Mouse (Mus musculus) fat pad, adult 2 months (tissue): ENCODE data around the gene Tmco4.

Experiments used
- DNase-seq: peaks from one replicate; pipeline ENCODE4 v3.0.0-alpha.2; 2011; ENCODE audit warnings: low read depth, low spot score; ENCODE audit errors: extremely low read depth

The Tmco4 gene

DNA sequence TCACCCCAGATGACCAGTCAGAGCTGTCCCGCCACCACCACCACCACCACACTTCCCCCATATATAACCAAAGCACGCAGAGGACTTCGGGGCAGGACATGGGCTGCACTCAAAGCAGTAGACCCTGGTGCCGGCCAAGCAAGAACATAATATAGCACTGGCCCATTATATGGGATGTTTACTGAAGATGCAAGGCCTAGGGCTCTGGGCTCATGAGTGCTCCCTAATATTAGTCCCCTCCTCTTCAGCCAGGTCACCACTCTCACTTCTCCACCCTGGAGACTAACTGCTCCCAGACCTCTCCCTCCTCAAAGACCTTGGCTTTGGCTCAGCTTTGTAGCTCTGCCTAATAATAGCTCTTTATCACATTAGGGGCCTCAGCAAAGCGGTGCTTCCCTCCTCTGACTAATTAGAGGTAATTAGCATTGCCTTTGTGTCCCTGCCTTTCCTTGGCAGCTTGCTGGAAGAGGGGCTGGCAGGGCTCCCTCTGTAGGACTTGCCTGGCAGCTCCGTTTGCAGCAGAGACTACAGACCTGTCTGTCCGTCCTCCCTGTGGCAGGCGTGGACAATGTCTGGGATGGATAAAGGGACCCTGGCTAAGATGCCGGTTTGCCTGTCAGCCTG is 81.7 kb downstream of the Tmco4 start:
- no peak for DNase-seq

- DNase-seq = no peak
Observed at GRCm38 (mm10) chr4:139055336-139055735, 82.6 kb downstream of the Tmco4 start.

DNA sequence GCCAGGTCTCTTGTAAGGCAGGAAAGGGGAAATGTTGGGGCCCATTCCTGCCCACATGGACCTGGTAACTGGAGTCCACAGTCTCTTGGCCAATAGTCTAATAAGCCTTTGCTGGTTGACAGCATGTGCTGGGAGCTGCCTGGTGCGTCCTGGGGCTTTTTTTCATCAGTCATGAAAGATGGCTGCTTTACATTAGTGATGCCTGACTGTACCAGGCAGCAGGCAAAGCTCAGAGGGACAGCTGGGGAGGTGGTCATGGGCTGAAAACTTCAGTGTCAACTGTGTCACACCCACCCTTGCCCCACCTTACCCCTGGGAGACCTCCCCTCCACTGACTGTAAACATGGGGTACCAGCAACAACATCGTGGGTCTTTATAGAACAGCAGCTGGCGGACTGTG is 83.1 kb downstream of the Tmco4 start:
- no peak for DNase-seq

DNA sequence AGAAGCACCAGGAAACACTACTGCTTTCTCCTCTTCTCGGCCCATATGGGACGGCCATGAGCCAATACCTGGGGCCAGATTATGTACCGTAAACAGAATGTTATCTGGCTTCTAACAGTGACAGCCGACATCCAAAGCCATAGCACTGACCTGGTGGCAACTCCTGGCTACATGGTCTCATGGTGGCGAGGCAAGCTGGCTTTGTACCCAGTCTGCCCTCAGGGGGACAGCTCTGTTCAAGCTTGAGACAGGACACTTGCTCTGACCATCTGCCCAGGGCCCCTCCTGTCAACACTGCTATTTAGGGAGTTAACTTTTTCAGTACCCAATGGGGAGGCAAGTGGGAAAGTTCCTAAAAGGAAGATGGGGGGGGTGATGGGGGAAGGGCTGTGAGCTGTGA is 84.6 kb downstream of the Tmco4 start:
- DNase-seq = no peak

DNA sequence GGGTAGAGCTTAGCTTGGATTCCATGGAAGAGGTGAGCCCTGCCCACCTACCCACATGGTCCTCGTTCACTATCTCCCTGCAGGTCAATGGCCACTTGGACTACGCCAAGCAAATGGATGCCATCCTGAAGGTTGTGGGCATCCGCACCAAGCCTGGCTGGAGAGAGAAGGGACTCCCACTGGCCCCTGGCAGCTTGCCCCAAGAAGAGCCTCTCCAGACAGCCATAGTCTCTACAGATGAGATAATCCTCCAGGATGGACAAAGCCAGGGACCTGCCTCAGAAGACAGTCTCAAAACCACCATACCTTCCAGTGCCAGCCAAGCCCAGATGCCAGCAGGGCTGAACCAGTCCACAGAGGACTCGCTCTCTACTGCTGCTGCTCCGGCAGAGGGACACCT is 85.3 kb downstream of the Tmco4 start:
- no peak for DNase-seq

DNA sequence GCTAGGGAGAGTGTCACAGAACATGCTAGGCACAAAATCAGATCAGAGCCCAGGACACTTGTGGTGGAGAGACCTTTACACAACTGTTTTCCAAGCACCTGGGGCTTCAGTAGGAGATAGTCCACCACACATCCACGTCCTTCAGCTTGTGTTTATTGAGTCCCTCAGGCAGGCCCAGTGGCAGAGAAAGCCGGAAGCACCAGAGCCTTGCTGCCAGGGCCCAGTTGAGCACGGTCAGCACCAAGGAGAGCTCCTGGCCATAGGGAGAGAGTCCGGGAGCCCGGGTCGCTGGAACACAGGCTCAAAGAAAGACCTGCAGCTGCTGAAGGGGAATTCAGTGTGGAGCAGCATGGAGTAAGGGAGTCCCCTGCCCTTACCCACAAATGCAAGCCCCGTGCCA is 86.9 kb downstream of the Tmco4 start:
- no peak for DNase-seq

DNA sequence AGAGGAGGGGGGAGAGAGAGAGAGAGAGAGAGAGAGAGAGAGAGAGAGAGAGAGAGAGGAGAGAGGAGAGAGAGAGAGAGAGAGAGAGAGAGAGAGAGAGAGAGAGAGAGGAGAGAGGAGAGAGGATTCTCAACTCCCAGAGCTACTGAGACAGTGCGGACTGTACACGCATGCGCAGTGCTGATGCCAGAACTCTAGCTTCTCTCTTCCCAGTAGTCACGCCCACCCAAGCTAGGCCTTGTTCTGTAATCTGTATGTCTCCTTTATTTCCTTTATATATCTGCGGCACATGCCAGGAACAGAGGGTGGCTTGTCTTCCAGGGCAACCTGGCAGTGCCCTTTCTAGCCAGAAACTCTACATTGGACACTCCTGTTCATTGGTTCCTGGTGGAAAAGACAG is 92.1 kb downstream of the Tmco4 start:
- no peak for DNase-seq

- DNase-seq = no peak
Observed at GRCm38 (mm10) chr4:139068287-139068686, 95.6 kb downstream of the Tmco4 start.

DNA sequence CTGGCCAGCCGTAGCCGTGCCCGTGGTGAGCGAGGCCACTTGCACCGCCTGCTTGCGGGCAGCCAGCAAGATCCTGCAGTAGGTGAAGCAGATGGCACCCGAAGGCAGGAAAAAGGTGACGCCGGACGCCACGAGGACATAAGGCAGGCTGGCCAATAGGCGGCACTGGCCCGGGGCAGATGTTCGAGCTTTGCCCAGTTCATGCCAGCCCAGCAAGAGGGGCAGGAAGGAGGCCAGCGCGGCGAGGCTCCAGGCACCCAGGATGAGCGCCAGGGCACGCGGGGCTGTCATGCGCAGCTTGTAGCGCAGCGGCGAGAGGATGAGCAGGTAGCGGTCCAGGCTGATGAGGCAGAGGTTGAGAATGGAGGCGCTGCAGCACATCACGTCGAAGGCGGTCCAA is 101.4 kb downstream of the Tmco4 start:
- no peak for DNase-seq

- DNase-seq = no peak
Observed at GRCm38 (mm10) chr4:139075041-139075711, 102.5 kb downstream of the Tmco4 start, which contains the start of gene Htr6. Htr6 (minus strand) TSS chr4:139075570.

GRCm38 (mm10) chr4:139075915-139076314 is 103.2 kb downstream of the Tmco4 start:
- no peak for DNase-seq

- DNase-seq = no peak
Observed at GRCm38 (mm10) chr4:139078313-139078712, 105.6 kb downstream of the Tmco4 start.

- no peak for DNase-seq
Observed at GRCm38 (mm10) chr4:139078726-139079125, 106.0 kb downstream of the Tmco4 start.

DNA sequence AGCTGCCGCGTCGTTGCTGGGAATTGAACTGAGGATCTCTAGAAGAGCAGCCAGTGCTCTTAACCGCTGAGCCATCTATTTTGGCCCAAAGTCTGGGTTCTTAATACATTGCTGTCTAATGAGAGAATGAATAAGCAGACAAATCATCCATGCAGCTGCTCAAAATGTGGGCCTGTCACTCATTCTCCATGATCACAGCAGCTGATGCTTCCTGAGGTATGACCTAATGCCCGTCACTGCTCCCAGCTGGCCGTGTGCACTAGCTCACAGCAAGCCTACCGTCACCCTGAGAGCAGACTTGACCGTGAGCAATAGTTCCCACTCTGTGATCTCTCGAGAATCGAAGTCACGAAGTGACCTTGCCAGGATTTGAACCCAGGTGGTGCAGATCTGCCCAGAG is 106.8 kb downstream of the Tmco4 start:
- DNase-seq = no peak

GRCm38 (mm10) chr4:139080259-139080658 is 107.6 kb downstream of the Tmco4 start:
- DNase-seq = no peak

GRCm38 (mm10) chr4:139081270-139081931 is 108.7 kb downstream of the Tmco4 start:
- no peak for DNase-seq

DNA sequence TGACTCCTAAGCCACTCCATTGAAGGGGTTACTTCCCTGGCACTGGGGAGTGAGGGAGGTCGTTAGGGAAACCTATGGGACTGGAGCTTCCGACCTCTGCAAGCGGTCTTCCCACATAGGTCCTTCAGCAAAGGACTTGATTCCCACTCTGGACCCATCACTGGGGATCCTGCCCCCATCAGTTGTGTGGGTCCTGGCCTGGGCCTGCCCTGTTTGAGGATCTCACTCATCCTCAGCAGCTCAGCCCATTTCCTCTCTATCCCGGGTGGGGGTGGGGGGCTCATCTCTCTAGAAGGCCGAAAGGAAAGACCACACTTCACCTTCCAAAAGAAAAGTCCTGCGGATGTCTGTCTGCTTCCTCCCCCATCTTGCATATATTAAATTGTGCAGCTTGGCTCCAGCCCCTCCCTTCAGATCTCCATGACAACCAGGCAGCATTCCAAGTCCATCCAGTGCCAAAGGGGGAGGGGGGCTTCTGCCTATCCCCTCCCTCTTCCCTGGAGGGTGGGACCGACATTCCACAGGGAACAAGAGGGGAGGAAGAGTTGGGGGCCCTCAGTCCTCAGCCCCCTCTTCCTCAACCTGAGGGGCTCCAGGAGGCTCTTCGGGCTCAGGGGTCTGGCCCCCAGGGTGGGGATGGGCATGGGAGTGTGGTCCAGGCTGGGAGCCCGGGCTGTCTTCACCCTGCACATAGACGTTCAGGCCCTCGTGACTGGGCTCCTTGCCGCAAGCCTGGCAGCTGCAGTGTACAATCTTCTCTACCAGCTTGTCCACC is 110.3 kb downstream of the Tmco4 start:
- DNase-seq = no peak

DNA sequence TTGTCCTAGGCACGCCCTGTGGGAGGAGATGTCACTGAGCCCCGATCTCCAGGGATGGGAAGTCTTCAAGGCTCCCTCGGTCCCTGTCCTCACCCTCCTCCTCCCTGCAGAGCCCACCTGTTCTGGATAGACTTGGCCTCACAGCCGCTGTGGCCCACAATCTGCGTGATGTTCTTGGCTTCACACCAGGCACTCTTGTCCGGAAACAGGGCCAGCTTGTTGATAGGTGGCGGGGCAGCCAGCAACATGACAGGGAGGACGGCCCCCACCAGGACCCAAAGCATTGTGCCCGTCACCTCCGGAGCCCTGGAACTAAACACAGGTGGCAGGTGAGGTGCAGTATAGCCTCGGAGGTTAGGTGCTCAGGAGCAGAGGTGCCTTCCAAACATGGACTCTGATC is 112.6 kb downstream of the Tmco4 start:
- no peak for DNase-seq

GRCm38 (mm10) chr4:139086037-139086436 is 113.3 kb downstream of the Tmco4 start:
- no peak for DNase-seq

DNA sequence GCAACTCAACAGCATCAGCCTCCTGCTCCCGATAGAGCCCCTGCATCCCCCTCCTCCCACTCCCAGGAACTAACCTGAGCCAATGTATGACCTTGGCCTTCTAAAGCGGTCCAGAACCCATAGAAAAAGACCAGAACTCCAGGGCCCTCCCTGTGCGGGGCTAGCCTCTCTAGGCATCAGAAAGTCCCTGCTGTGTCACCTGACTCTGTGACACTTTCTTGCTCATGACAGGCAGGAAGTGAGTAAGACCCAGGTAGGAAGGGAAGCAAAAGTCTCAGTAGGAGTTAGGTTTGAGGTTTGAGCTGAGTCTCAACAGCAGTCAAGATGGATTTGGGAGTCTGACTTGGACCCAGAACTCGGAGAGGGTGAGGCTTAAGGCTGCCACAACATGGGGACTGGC is 114.3 kb downstream of the Tmco4 start:
- no peak for DNase-seq

DNA sequence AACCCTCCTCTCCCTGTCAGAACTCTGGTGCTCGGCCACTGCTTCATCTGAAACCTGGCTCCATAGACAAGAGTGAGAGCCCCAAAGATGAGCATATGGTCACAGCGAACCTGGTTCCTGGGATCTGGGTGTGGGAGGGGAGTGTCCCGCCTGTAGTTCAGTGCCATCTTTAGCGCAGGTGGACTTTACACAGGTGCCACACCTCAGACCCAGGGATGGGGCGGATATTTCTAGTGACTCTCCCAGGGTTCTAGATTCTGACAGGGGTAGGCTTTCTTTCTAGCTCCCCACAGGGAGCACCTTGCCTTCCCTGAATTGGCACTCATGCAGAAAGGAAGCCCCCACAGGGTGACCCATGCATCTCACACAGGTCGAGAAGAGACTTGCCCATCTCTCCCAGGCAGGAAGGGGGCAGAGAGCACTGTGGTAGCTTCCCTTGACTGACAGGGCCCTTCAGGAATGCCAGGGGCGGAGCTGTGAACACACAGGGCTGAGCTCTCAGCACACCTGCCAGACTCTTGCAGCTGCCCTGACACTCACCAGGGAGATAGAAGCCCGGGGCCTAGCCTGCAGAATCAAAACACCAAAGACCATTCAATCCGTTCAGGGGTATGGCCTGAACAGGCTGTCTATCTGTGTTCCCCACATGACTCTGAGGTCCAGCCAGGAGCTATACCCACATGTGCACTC is 116.4 kb downstream of the Tmco4 start:
- DNase-seq = no peak
